Mouse (Mus musculus): ENCODE data around the gene Slc44a5.
A peak's percentile ranks its signal among the peaks of the same experiment; 100 is the strongest.

GRCm38 (mm10) chr3:153984428-153985340 lies 11.4 kb downstream of the Slc44a5 start:
- TF ChIP-seq POLR2A (IDR thresholded peaks at IDR 0.05; ENCODE audit: control insufficient read depth, low read depth, low read length), result no peak
- peak; percentile 28; the same call in 1 of the 2 replicates for TF ChIP-seq CTCF (IDR thresholded peaks at IDR 0.05; ENCODE audit: control insufficient read depth, insufficient read depth, insufficient replicate concordance, low read depth, low read length)
